Mouse (Mus musculus): Measurements from ENCODE around the gene P2rx5. TPM values are rescaled to one million over a fixed set of nuclear protein-coding genes. Genes with fewer than 3 reads are reported as not detected.

Gene P2rx5
- polyA plus RNA-seq, 1 experiment from 2014 or later = 0.42 TPM

- ATAC-seq (ENCODE audit: insufficient number of reproducible peaks, insufficient read depth, low FRiP score, low TSS enrichment) = no peak
- Histone ChIP-seq H3K27me3 (no peaks in the 10 kb centered on the region), H3K4me1 (peaks cover 15% of the 10 kb centered on the region), H3K27ac (peak overlapping the region; percentile 88), H3K4me3 (peak overlapping the region; percentile 96), H3K4me2 (replicated peaks) (peak overlapping the region; percentile 74), H3K36me3 (peaks cover 25% of the 10 kb centered on the region), H3K9me3 (no peaks in the 10 kb centered on the region), H3K9ac (peak overlapping the region; percentile 93)
- WGBS = 1% methylated on average over 15 of the region's 15 CpGs
Measured at GRCm38 (mm10) chr11:73176186-73176585, 16.0 kb downstream of the P2rx5 start.

DNA sequence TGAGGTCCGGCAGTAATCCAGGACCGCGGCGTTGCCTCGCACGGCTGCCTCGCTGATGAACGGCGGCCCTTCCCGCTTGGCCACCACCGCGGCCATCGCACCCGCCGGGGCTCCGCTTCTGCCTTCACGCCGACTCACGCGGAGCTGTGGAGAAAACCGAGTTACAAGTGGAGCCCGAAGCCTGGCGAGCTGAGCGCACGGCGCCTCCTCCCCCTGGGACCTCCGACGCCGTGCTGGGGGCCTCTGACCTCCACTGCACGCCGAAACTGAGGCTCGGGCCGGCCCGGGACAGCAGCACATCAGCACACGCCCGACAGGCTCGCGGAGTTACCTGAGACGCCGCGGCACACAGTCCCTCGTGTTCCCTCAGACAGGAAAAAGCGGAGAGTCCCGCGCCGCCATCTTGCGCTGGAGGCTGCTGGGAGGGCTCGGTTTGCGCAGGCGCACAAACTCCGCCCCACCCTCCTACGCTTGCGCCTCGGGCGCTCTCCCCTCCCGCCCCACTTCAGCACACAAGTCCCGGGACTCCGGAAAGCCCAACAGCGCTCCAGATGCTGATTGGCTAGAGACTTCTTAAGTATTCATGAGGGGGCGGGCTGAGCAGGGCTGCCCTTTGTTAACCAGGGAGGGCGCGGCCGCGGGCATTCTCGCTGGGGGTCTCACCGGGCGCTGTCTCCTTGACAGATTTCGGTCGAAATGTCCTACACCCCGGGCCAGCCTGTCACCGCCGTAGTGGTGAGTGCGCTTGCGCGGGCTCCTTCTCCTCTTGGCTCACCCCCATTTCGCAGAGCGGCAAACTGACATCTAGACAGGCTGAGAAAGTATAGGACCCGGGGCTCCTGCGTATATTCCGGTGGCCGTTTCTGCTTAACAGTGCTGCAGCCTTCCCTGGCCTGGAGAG lies 16.6 kb downstream of the P2rx5 start, which contains the start of the genes Emc6 and Tax1bp3:
Gene Emc6, minus strand, starts transcription at position 430 of the 901 bp plus-strand sequence.
Gene Tax1bp3, plus strand, starts transcription at position 476 of the 901 bp plus-strand sequence.
- Histone ChIP-seq H3K27ac (peak within 1 kb of the TSS; percentile 95), H3K27me3 (no peaks in the 10 kb centered on the region), H3K4me3 (peak within 1 kb of the TSS; percentile 96), H3K9ac (peak within 1 kb of the TSS; percentile 93), H3K4me2 (replicated peaks) (peak within 1 kb of the TSS; percentile 74), H3K4me1 (peaks cover 15% of the 10 kb centered on the region), H3K36me3 (peaks cover 22% of the 10 kb centered on the region), H3K9me3 (no peaks in the 10 kb centered on the region)
- ATAC-seq (ENCODE audit: insufficient number of reproducible peaks, insufficient read depth, low FRiP score, low TSS enrichment) = peak; percentile 96
- WGBS = under 1% methylated on average over 81 of the region's 81 CpGs

GRCm38 (mm10) chr11:73177509-73177875 lies 17.3 kb downstream of the P2rx5 start:
- peak; percentile 64 for ATAC-seq (ENCODE audit: insufficient number of reproducible peaks, insufficient read depth, low FRiP score, low TSS enrichment)
- peaks cover 15% of the 10 kb centered on the region for H3K4me1 ChIP-seq
- under 1% methylated on average over 28 of the region's 28 CpGs for WGBS
- H3K27ac ChIP-seq = peak overlapping the region; percentile 95
- no peaks in the 10 kb centered on the region for H3K9me3 ChIP-seq
- no peaks in the 10 kb centered on the region for H3K27me3 ChIP-seq
- peak overlapping the region; percentile 68 for H3K4me2 ChIP-seq (replicated peaks)
- peak overlapping the region; percentile 93 for H3K9ac ChIP-seq
- H3K36me3 ChIP-seq = peaks cover 21% of the 10 kb centered on the region
- H3K4me3 ChIP-seq = peak overlapping the region; percentile 96

DNA sequence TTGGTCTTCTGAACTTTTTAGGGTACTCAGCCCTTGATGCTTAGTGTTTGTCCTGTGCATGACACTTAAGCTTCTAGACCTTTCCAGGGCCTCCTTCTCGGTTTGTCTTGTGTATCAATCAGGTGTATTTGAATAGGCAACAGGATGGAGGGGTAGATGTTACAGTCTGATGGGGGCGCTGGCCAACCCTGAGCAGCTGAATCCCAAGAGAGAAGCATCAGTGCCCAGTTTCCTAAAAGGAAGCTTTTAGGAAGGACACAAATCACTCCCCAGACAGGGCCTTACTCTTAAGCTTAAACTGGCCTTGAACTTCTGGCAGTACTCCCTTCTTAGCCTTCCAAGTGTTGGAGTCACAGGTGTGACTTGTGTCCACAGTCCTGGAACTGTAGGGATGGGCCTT lies 17.7 kb downstream of the P2rx5 start:
- Histone ChIP-seq H3K27me3 (no peaks in the 10 kb centered on the region), H3K9ac (peak overlapping the region; percentile 93), H3K36me3 (peaks cover 21% of the 10 kb centered on the region), H3K4me3 (peak overlapping the region; percentile 96), H3K9me3 (no peaks in the 10 kb centered on the region), H3K4me1 (peaks cover 15% of the 10 kb centered on the region), H3K4me2 (replicated peaks) (peak overlapping the region; percentile 68), H3K27ac (peak overlapping the region; percentile 95; the same call in 1 of the 2 replicates)
- WGBS = 2% methylated on average over 2 of the region's 2 CpGs
- no peak for ATAC-seq (ENCODE audit: insufficient number of reproducible peaks, insufficient read depth, low FRiP score, low TSS enrichment)

DNA sequence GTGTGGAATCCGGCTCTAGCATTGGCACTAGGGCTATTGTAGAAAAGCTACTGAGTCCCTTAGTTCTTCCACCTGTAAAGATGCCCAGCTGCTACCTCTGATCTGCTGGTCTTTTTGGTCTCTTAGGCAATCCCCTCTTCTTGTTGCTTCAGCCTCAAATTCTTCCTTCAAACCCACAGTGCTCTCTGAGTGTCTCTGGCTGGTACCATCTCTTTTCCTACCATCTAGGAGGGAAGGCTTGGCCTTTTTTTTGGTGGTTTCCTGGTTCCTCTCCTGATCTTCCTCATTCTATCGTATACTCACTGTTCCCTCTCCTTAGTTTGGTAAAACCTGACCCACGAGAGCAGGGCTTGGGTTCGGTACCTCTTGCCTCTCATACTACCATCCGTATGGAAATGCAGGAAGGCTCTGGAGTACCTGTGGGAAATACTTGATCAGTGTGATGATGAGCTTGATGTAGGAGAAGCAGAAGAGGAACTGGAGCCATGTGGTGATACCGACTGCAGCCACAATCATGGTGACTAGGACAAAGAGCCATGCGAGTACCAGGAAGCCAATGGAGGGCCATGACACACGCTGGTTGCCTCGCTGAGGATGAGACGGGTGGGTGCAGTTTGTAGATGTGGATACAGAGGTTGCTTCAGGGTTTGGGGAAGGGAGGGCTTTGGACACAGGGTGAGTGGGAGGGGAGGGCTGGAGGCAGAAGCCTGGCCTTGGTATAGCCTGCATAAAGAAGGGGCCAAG lies 25.8 kb downstream of the P2rx5 start:
- H3K4me3 ChIP-seq = no peak overlapping the region
- H3K9ac ChIP-seq = no peak overlapping the region
- ATAC-seq (ENCODE audit: insufficient number of reproducible peaks, insufficient read depth, low FRiP score, low TSS enrichment) = no peak
- H3K4me2 ChIP-seq (replicated peaks) = no peak overlapping the region
- H3K36me3 ChIP-seq = peaks cover 28% of the 10 kb centered on the region
- H3K27me3 ChIP-seq = no peaks in the 10 kb centered on the region
- H3K4me1 ChIP-seq = no peaks in the 10 kb centered on the region
- H3K9me3 ChIP-seq = no peaks in the 10 kb centered on the region
- 90% methylated on average over 10 of the region's 10 CpGs for WGBS
- no peak overlapping the region for H3K27ac ChIP-seq

GRCm38 (mm10) chr11:73187231-73187630 lies 27.0 kb downstream of the P2rx5 start:
- H3K27ac ChIP-seq = no peak overlapping the region
- WGBS = 85% methylated on average over 6 of the region's 6 CpGs
- no peak overlapping the region for H3K4me2 ChIP-seq (replicated peaks)
- peaks cover 35% of the 10 kb centered on the region for H3K36me3 ChIP-seq
- H3K27me3 ChIP-seq = no peaks in the 10 kb centered on the region
- H3K9ac ChIP-seq = no peak overlapping the region
- H3K4me1 ChIP-seq = no peaks in the 10 kb centered on the region
- no peak overlapping the region for H3K4me3 ChIP-seq
- H3K9me3 ChIP-seq = no peaks in the 10 kb centered on the region
- ATAC-seq (ENCODE audit: insufficient number of reproducible peaks, insufficient read depth, low FRiP score, low TSS enrichment) = no peak

- no peak overlapping the region for H3K27ac ChIP-seq
- WGBS = 66% methylated on average over 6 of the region's 6 CpGs
- no peak overlapping the region for H3K4me2 ChIP-seq (replicated peaks)
- H3K36me3 ChIP-seq = peaks cover 32% of the 10 kb centered on the region; the same call in 1 of the 2 replicates
- H3K9me3 ChIP-seq = no peaks in the 10 kb centered on the region
- peaks cover 3% of the 10 kb centered on the region for H3K4me1 ChIP-seq
- H3K9ac ChIP-seq = no peak overlapping the region
- H3K4me3 ChIP-seq = no peak overlapping the region
- H3K27me3 ChIP-seq = no peaks in the 10 kb centered on the region
- no peak for ATAC-seq (ENCODE audit: insufficient number of reproducible peaks, insufficient read depth, low FRiP score, low TSS enrichment)
Measured at GRCm38 (mm10) chr11:73193047-73193446, 32.8 kb downstream of the P2rx5 start.

- no peaks in the 10 kb centered on the region for H3K27me3 ChIP-seq
- H3K27ac ChIP-seq = no peak overlapping the region
- no peak overlapping the region for H3K9ac ChIP-seq
- peaks cover 32% of the 10 kb centered on the region; the same call in 1 of the 2 replicates for H3K36me3 ChIP-seq
- H3K9me3 ChIP-seq = no peaks in the 10 kb centered on the region
- H3K4me1 ChIP-seq = peaks cover 9% of the 10 kb centered on the region
- no peak for ATAC-seq (ENCODE audit: insufficient number of reproducible peaks, insufficient read depth, low FRiP score, low TSS enrichment)
- WGBS = 78% methylated on average over 2 of the region's 2 CpGs
- no peak overlapping the region for H3K4me3 ChIP-seq
- no peak overlapping the region for H3K4me2 ChIP-seq (replicated peaks)
Measured at GRCm38 (mm10) chr11:73194444-73194843, 34.2 kb downstream of the P2rx5 start.

DNA sequence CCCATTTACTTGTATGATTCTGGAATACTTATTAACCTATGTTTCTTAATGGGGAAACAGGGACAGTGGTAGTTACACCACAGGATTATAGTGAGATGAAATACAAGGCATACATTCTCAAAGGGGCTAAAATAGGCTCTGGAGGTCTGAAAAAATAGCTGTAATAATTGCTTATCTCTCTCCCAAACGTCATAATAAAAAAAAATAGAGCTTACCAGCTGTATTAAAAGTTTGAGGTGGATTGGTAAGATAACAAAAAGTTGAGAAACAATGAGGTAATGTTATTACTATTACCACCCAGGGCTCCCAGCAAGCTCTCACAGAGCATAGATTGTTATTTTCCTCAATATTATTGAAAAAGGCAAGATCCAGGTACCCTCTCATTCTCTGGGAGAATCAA lies 38.0 kb downstream of the P2rx5 start:
- WGBS = 7% methylated on average over 1 of the region's 1 CpGs
- Histone ChIP-seq H3K4me2 (replicated peaks) (peak overlapping the region; percentile 93), H3K9me3 (no peaks in the 10 kb centered on the region), H3K27ac (no peak overlapping the region), H3K36me3 (0 out of 2 replicates have a peak, but pooled peaks cover 8% of the 10 kb centered on the region), H3K9ac (peak overlapping the region; percentile 75), H3K4me1 (peaks cover 9% of the 10 kb centered on the region), H3K4me3 (peak overlapping the region; percentile 72), H3K27me3 (no peaks in the 10 kb centered on the region)
- ATAC-seq (ENCODE audit: insufficient number of reproducible peaks, insufficient read depth, low FRiP score, low TSS enrichment) = no peak

- no peaks in the 10 kb centered on the region for H3K27me3 ChIP-seq
- ATAC-seq (ENCODE audit: insufficient number of reproducible peaks, insufficient read depth, low FRiP score, low TSS enrichment) = peak; percentile 95
- no peaks in the 10 kb centered on the region for H3K9me3 ChIP-seq
- 0 out of 2 replicates have a peak within 1 kb of the TSS, but pooled peaks have one; percentile 23 for H3K27ac ChIP-seq
- H3K4me3 ChIP-seq = peak within 1 kb of the TSS; percentile 72
- 1% methylated on average over 22 of the region's 22 CpGs for WGBS
- H3K9ac ChIP-seq = peak within 1 kb of the TSS; percentile 75
- H3K4me1 ChIP-seq = peaks cover 9% of the 10 kb centered on the region
- 0 out of 2 replicates have a peak, but pooled peaks cover 8% of the 10 kb centered on the region for H3K36me3 ChIP-seq
- H3K4me2 ChIP-seq (replicated peaks) = peak within 1 kb of the TSS; percentile 93
Measured at GRCm38 (mm10) chr11:73198603-73199229, 38.5 kb downstream of the P2rx5 start, which contains the start of gene Ctns. TSS of gene Ctns (minus strand) at chr11:73199042.

DNA sequence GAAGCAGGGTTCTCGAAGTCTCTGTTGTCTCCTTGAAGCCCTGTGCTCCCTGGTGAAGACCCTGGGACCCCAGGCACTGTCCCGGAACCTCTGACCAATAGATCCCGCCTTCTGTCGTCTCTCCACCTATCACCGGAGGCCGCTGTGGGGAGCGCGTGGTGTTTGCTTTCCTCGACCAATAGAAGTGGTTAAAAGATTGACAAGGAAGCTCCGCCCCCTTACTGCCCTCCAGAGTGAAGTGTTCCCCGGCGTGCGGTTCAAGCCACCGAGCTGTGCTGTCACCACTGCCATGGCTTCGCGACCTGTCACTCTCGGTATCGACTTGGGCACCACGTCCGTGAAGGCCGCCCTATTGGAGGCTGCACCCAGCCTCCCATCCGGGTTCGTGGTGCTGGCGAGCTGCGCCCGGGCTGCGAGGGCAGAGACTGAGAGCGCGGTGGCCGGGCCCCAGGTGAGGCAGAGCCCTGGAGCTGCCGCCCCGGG lies 39.0 kb downstream of the P2rx5 start, which contains the start of gene Shpk:
Gene Shpk, plus strand, starts transcription at position 231 of the 483 bp plus-strand sequence.
- H3K27ac ChIP-seq = 0 out of 2 replicates have a peak within 1 kb of the TSS, but pooled peaks have one; percentile 23
- H3K9ac ChIP-seq = peak within 1 kb of the TSS; percentile 75
- H3K4me3 ChIP-seq = peak within 1 kb of the TSS; percentile 72
- no peaks in the 10 kb centered on the region for H3K9me3 ChIP-seq
- peak; percentile 95 for ATAC-seq (ENCODE audit: insufficient number of reproducible peaks, insufficient read depth, low FRiP score, low TSS enrichment)
- H3K36me3 ChIP-seq = 0 out of 2 replicates have a peak, but pooled peaks cover 6% of the 10 kb centered on the region
- H3K27me3 ChIP-seq = no peaks in the 10 kb centered on the region
- peaks cover 9% of the 10 kb centered on the region for H3K4me1 ChIP-seq
- peak within 1 kb of the TSS; percentile 93 for H3K4me2 ChIP-seq (replicated peaks)
- WGBS = under 1% methylated on average over 32 of the region's 32 CpGs
